Mouse (Mus musculus) cerebellum, adult 2 months (tissue): ENCODE data around the gene Ubxn7.

Source experiments
- CTCF ChIP-seq: fragments of 200-500 bp; IDR thresholded peaks from 2 replicates; pipeline ENCODE4 v1.5.1; 2011; ENCODE audit warnings: low read depth, mild to moderate bottlenecking, control low read depth, low read length, moderate library complexity, borderline replicate concordance; ENCODE audit not compliant: insufficient read depth
- POLR2A ChIP-seq: fragments of 200-500 bp; IDR thresholded peaks from 2 replicates; pipeline ENCODE4 v1.6.1; 2011; ENCODE audit warnings: low read length, control low read depth, borderline replicate concordance; ENCODE audit not compliant: insufficient read depth

- TF ChIP-seq CTCF, result no peak
- no peak for TF ChIP-seq POLR2A
Measured at GRCm38 (mm10) chr16:32427506-32427905, 95.4 kb downstream of the Ubxn7 start.
